Mouse (Mus musculus) neural tube, embryonic 11.5 days (tissue): ENCODE results near the gene Gm14085. TPM values are rescaled to one million over a fixed set of nuclear protein-coding genes. Genes with fewer than 3 reads are reported as not detected.
A peak's percentile ranks its signal among the peaks of the same experiment; 100 is the strongest.
"Not testable (repeated sequence)": the region's sequence is repeated elsewhere in the genome, so short reads cannot be mapped to it uniquely, and the experiment has no call there.

Source experiments
- ATAC-seq: fragments of 200-750 bp; cut with Nextera tagmentation; 2 replicates; pipeline ENCODE4 v1.8.0; 2017; ENCODE audit warnings: moderate number of reproducible peaks, mild to moderate bottlenecking, moderate TSS enrichment, moderate library complexity; ENCODE audit not compliant: insufficient read depth, low FRiP score, low TSS enrichment
- DNase-seq: peaks from one replicate; pipeline ENCODE4 v3.0.0-alpha.2; 2015; ENCODE audit warnings: low spot score
- H3K27ac ChIP-seq: fragments of 300-500 bp; sonication (generic); 2 replicates; pipeline ENCODE4 v1.5.1; 2014; ENCODE audit warnings: low read depth, mild to moderate bottlenecking, low read length
- H3K27me3 ChIP-seq: fragments of 300-500 bp; sonication (generic); 2 replicates; pipeline ENCODE4 v1.6.1; 2014; ENCODE audit warnings: mild to moderate bottlenecking, low read length, mixed read lengths; ENCODE audit not compliant: control insufficient read depth, insufficient read depth
- H3K36me3 ChIP-seq: fragments of 300-500 bp; sonication (generic); 2 replicates; pipeline ENCODE4 v1.6.1; 2014; ENCODE audit warnings: mild to moderate bottlenecking, low read length, moderate library complexity, mixed read lengths; ENCODE audit not compliant: control insufficient read depth, insufficient read depth
- H3K4me1 ChIP-seq: fragments of 300-500 bp; sonication (generic); 2 replicates; pipeline ENCODE4 v1.6.1; 2014; ENCODE audit warnings: low read length, mixed read lengths; ENCODE audit not compliant: control insufficient read depth, insufficient read depth
- H3K4me2 ChIP-seq: fragments of 300-500 bp; sonication (generic); 2 replicates; pipeline ENCODE4 v1.6.1; 2014; ENCODE audit warnings: low read depth, mild to moderate bottlenecking, moderate library complexity
- H3K4me3 ChIP-seq: fragments of 300-500 bp; sonication (generic); 2 replicates; pipeline ENCODE4 v1.5.1; 2014; ENCODE audit warnings: low read depth, low read length
- H3K9ac ChIP-seq: fragments of 300-500 bp; sonication (generic); 2 replicates; pipeline ENCODE4 v1.6.1; 2014; ENCODE audit warnings: mild to moderate bottlenecking, low read length
- H3K9me3 ChIP-seq: fragments of 300-500 bp; sonication (generic); 2 replicates; pipeline ENCODE4 v1.6.1; 2016; ENCODE audit warnings: low read length; ENCODE audit not compliant: control insufficient read depth
- WGBS: fragments of 180-500 bp; shearing (Covaris S2); extraction: QIAGEN DNeasy Blood & Tissue Kit; methylation state at CpG from one replicate; pipeline ENCODE4 v1.1.7; 2014; 5-methylcytosine and 5-hydroxymethylcytosine counted together
- polyA plus RNA-seq: library from polyadenylated mRNA; unstranded; fragments of >200 nt; fragmentation: Nextera tagmentation; extraction: Ambion mirVana; gene quantifications from 2 replicates; pipeline ENCODE4 v1.2.1, GENCODE M21; 2014

The Gm14085 gene
- polyA plus RNA-seq = not detected in 2 replicates

DNA sequence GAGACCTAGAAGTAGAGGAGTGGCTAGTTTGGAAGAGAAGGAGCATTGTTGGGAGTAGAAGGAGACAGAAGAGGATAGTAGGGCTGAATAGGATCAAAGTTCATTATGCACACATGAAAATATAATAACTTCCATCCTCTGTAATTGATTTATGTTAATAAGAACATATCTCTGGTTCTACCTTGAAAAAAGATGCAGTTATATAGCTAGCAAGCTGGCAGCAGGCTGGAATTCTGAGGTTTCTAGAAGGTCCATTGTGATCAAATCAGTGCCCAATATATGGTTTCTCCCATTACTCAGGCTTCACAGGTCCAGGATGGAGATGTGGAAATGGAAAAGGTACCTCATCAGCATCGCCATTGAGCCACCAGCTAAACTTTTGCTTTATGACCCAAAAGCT is at the start of gene Gm14085:
Gene Gm14085 (plus strand): TSS at position 301 of the 400 bp plus-strand sequence.
- 81% methylated on average over 1 of the region's 1 CpGs for WGBS
- H3K4me1 ChIP-seq = no peaks in the 10 kb centered on the region
- H3K9me3 ChIP-seq = no peaks in the 10 kb centered on the region
- no peaks in the 10 kb centered on the region for H3K36me3 ChIP-seq
- ATAC-seq (no peak), DNase-seq (no peak)
- H3K27ac ChIP-seq = no peak within 1 kb of the TSS
- H3K27me3 ChIP-seq = no peaks in the 10 kb centered on the region
- no peak within 1 kb of the TSS for H3K4me2 ChIP-seq
- H3K9ac ChIP-seq = no peak within 1 kb of the TSS
- H3K4me3 ChIP-seq = no peak within 1 kb of the TSS

DNA sequence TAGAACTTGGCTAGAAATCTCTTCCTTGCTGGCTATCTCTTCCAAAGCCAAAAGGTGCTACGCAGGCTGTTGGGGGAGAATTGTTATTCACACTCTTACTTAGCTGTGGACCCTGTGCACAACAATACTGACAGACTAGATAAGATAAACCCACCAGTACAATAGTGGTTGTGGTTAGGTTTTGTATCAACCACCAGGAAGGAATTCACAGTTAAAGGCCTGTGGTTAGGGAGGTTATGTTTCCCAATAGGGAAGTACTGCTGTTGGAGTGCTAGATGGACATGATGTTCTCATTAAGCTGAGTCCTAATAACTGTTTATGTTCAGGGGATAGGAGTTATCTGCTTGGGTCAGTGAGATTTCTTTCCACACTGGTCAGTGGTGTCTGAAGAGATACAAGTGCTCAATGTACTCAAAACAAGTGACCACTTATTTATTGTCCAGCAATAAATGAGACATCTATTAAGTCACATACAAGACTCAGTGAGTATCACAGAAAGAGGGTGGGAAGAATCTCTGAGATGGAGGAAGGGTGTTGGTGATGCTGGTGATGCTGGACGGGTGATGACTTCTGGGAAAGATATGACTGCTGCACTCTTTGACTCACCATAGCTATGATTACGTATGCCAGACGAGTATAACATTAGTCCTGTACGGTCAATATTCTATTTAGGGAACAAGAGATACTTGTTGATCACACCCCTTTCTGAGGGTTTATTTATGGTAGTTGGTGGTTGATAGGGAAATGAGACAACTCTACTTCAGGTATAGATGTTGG is 45.8 kb upstream of the Gm14085 start:
- 93% methylated on average over 5 of the region's 5 CpGs for WGBS
- not testable (repeated sequence) for H3K27ac ChIP-seq, ATAC-seq, H3K27me3 ChIP-seq, H3K9ac ChIP-seq, H3K36me3 ChIP-seq, DNase-seq, H3K4me1 ChIP-seq, H3K4me3 ChIP-seq, H3K4me2 ChIP-seq, H3K9me3 ChIP-seq

DNA sequence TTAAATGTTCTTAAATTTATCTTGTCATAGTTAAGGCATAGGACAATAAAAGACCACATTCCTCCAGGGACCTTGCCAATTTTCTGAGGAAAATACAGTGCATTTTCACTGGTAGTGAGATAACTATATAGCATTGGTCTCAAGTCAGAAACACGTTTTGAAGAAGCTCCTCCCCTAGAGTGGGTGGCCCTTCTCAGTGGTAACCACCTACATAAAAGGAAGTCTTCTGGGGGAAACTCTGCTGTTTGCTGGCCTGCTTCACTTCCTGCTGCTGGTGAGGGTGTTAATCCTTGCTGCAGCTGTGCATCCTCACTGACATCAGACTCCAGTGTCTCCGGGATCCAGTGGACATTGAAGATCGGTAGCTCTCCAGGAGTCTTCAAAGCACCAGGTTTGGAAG is 44.2 kb upstream of the Gm14085 start:
- not testable (repeated sequence) for H3K36me3 ChIP-seq, H3K4me1 ChIP-seq, DNase-seq, H3K4me2 ChIP-seq, H3K4me3 ChIP-seq, ATAC-seq, H3K9me3 ChIP-seq, H3K27ac ChIP-seq, H3K9ac ChIP-seq, H3K27me3 ChIP-seq
- WGBS = 19% methylated on average over 1 of the region's 3 CpGs

DNA sequence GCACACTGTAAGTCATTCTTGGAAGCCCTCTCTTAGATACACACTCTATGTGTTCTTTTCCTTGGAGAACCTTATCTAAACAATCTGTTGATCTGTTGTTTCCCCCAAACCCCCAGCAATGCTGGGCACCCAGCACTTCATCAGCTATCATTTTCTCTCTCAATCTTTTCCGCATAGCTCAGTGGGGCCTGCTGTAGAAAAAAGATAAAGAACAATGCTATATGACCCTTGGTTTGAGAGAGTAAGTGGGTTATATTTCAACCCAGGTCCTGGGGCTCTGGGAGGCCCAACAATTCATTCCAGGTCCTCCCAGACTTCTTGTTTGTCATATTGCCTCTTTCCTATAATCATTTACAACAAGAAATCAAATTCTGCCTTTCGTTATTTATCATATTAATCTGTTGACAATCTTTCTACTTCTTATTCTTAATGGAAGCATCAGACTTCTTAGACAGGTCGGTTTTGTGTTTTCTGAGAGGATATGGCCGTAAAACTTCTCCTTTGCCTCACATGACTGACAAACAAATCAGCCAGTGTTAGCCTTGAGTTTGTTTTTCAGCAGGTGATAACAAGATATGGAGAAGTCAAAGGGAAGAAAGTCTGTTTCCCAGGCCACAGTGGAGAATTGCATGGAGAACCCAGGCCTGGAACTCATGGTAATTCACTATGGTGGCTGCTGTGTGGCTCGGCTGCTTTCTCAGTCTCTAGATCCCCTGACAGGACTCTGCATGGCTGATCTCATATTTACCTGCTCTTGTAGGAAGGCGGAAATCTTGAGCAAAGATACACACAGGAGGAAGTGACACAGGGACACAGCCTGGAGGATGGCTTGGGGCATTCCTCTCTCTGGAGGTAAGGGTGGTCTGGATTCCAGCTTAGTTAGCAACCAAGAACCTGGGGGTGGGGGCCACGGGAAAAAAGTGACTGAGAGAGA is 43.5 kb upstream of the Gm14085 start:
- 82% methylated on average over 7 of the region's 7 CpGs for WGBS

DNA sequence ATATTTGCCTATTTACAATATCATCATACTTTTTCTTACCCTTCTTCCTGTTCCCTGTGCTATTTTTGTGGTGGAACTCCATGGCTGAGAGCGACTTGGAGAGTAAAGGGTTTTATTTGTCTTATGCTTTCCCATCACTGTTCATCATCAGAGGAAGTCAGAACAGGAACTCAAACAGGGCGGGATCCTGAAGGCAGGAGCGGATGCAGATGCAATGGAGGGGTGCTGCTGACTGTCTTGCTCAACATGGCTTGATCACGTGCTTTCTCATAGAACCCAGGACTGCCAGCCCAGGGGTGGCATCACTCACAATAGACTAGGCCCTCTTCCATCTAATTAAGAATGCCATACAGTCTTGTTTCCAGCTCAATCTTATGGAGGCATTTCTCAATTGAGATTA is 34.4 kb upstream of the Gm14085 start:
- WGBS = 84% methylated on average over 4 of the region's 4 CpGs
- H3K4me1 ChIP-seq = no peaks in the 10 kb centered on the region
- H3K9me3 ChIP-seq = no peaks in the 10 kb centered on the region
- no peaks in the 10 kb centered on the region for H3K27me3 ChIP-seq
- no peak overlapping the region for H3K4me2 ChIP-seq
- no peak overlapping the region for H3K4me3 ChIP-seq
- no peak for ATAC-seq
- H3K36me3 ChIP-seq = no peaks in the 10 kb centered on the region
- no peak for DNase-seq
- H3K27ac ChIP-seq = no peak overlapping the region
- no peak overlapping the region for H3K9ac ChIP-seq

More for the DNA sequence above, 43.5 kb upstream of the Gm14085 start:
- ATAC-seq = no peak
- no peaks in the 10 kb centered on the region for H3K9me3 ChIP-seq
- no peak overlapping the region for H3K4me2 ChIP-seq
- H3K27me3 ChIP-seq = no peaks in the 10 kb centered on the region
- H3K27ac ChIP-seq = no peak overlapping the region
- H3K36me3 ChIP-seq = no peaks in the 10 kb centered on the region
- DNase-seq = no peak
- no peak overlapping the region for H3K4me3 ChIP-seq
- no peaks in the 10 kb centered on the region for H3K4me1 ChIP-seq
- H3K9ac ChIP-seq = no peak overlapping the region

DNA sequence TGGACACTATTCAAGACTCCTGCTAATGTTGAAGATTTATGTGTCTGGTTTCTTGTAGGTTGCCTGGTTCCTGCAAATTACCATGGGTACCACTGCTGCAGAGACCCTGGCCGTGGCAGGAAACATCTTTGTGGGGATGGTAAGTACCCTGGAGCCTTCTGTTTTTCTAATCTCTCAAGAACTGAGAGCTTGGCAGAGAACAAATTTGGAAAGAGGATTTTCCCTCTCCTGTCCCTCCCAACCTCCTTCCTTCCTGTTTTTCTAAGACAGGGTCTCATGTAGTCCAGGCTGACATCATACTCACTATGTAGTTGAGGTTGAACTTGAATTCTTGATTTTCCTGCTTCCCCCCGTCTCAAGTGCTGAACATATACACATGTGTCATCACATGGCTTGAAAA is 32.3 kb upstream of the Gm14085 start:
- Histone ChIP-seq H3K27me3 (no peaks in the 10 kb centered on the region), H3K36me3 (no peaks in the 10 kb centered on the region), H3K27ac (no peak overlapping the region), H3K9ac (no peak overlapping the region), H3K4me1 (no peaks in the 10 kb centered on the region), H3K4me2 (no peak overlapping the region), H3K4me3 (no peak overlapping the region), H3K9me3 (no peaks in the 10 kb centered on the region)
- DNase-seq = no peak
- ATAC-seq = no peak
- WGBS = 72% methylated on average over 2 of the region's 2 CpGs

DNA sequence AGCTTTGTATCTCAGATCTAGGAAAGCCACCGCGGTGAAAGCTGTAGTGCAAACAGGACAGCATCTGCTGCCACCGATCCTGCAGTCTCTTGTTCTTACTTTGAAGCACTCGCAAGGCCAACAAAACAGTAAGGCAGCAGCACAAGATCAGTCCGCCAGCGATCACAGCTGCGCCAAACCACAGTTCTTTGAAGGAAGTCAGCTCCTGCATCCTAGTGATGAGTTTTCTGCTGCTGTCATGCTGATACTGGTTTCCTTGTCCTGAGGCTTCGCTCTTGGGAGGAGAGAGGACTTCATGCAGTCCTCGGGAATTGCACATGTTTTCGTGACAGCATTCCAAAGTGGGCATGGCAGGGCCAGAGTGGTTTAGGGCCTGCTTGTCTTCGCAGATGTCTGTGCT is 17.8 kb upstream of the Gm14085 start:
- H3K9ac ChIP-seq = no peak overlapping the region
- H3K36me3 ChIP-seq = no peaks in the 10 kb centered on the region
- H3K9me3 ChIP-seq = no peaks in the 10 kb centered on the region
- 0 out of 2 replicates have a peak, but pooled peaks cover 6% of the 10 kb centered on the region for H3K4me1 ChIP-seq
- H3K27me3 ChIP-seq = no peaks in the 10 kb centered on the region
- DNase-seq (peak; percentile 35), ATAC-seq (no peak)
- H3K4me2 ChIP-seq = peak overlapping the region; percentile 78
- 39% methylated on average over 11 of the region's 11 CpGs for WGBS
- no peak overlapping the region for H3K27ac ChIP-seq
- H3K4me3 ChIP-seq = peak overlapping the region; percentile 46

DNA sequence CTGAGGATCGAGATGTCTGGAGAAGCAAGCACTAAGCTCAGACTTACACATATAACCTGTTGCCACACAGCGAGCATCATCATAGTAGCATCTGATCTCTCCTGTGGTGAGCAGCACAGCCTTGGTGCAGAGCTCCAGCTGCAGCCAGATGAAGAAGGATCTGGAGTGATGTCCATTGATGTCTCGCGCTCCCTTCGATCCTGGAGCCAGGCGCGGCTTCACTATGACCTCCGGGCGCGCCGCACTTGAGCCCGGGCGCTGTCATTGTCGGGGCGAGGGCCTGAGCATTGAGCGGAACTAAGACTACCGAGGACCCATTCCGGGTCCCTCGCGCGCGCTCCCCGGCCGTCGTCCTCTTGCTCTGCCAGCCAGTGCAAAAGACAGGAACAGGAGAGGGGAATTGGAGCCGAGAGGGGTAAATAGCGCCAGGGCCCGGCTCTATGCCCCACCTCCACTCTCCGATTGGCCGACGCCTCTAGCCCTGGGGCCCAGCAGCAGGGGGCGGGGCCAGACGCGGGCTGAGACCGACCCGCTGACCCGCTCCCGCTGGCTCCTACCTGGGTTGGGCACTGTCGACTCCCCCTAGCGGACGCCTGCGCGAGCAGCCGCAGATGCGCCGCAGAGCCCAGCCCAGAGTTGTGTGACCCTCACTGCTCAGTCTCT is 17.3 kb upstream of the Gm14085 start:
- no peaks in the 10 kb centered on the region for H3K9me3 ChIP-seq
- H3K27ac ChIP-seq = no peak overlapping the region
- peak overlapping the region; percentile 48 for H3K9ac ChIP-seq
- ATAC-seq (peak; percentile 100), DNase-seq (peak; percentile 97)
- H3K36me3 ChIP-seq = no peaks in the 10 kb centered on the region
- H3K27me3 ChIP-seq = no peaks in the 10 kb centered on the region
- H3K4me1 ChIP-seq = 0 out of 2 replicates have a peak, but pooled peaks cover 6% of the 10 kb centered on the region
- peak overlapping the region; percentile 46 for H3K4me3 ChIP-seq
- 1% methylated on average over 46 of the region's 46 CpGs for WGBS
- peak overlapping the region; percentile 78 for H3K4me2 ChIP-seq
